Mouse (Mus musculus) stomach, postnatal 0 days (tissue): ENCODE measurements around the gene Dusp8.

Experiments used
- CTCF ChIP-seq: IDR thresholded peaks from 2 replicates; pipeline ENCODE4 v1.5.1; 2016; ENCODE audit warnings: antibody characterized with exemption, low read depth, mild to moderate bottlenecking, moderate library complexity
- EP300 ChIP-seq: optimal IDR thresholded peaks from 2 replicates; pipeline ENCODE3; 2016; ENCODE audit warnings: antibody characterized with exemption

GRCm38 (mm10) chr7:142091848-142092247 lies 3.8 kb downstream of the Dusp8 start:
- no peak for TF ChIP-seq CTCF
- no peak for TF ChIP-seq EP300
